Mouse (Mus musculus): ENCODE measurements around the gene Pop7. TPM values are rescaled to one million over a fixed set of nuclear protein-coding genes. Genes with fewer than 3 reads are reported as not detected.

Pop7 gene
- polyA plus RNA-seq (2021) = 43.2 TPM

GRCm38 (mm10) chr5:137501709-137502666, at the start of gene Pop7:
TSS of gene Pop7 (minus strand) at chr5:137502518.
- ChIA-PET CTCF (interaction anchor here (0.7 to 4.6 kb wide), 32 partner anchors 9 to 385 kb away, joined by 3 to 30 read pairs (median 4); partner anchors contain the start of genes Gigyf1, Pcolce and Srrt), POLR2A (interaction anchor here (0.6 to 2.0 kb wide), 11 partner anchors 8 to 167 kb away, joined by 3 to 6 read pairs (median 3); no protein-coding TSS in a partner anchor)
- TF ChIP-seq CTCF (IDR thresholded peaks at IDR 0.05) = no peak
- in situ Hi-C loops (cut with MboI; ENCODE audit: low pct_unique_long_range_greater_than_20kb) = loop anchor here (5.0 kb wide), 1 partner anchor 165 kb away; no protein-coding TSS in a partner anchor
- H3K27me3 ChIP-seq = no peaks in the 10 kb centered on the region
- DNase-seq (ENCODE audit: low read depth, low spot score) (peak; percentile 100), ATAC-seq (peak; percentile 89)

DNA sequence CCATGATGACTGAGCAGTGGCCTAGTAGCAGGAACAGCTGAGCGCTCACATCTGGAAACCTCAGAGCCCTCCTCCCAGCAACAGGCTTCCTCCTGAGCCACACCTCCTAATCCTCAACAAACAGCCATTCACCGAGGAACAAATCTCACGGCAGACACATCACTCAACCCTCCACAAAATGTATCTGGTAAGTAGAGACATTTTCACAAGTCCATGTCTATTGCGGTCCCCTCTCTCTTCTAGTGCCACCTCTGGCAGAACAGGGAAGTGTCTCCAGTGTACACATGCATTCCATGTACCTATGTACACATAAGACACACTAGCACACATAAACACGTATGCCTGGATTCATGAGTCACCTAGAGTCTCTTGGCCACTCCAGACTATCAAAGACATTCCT, 48.8 kb upstream of the Pop7 start:
- DNase-seq (ENCODE audit: low read depth, low spot score) = no peak
- in situ Hi-C loops (cut with MboI; ENCODE audit: low pct_unique_long_range_greater_than_20kb) = loop anchor here (25.0 kb wide), 1 partner anchor 739 kb away; no protein-coding TSS in a partner anchor
- POLR2A ChIA-PET = no interaction called here
- H3K27me3 ChIP-seq = peaks cover 50% of the 10 kb centered on the region
- CTCF ChIA-PET = no interaction called here
- TF ChIP-seq CTCF (IDR thresholded peaks at IDR 0.05) = no peak
- no peak for ATAC-seq

GRCm38 (mm10) chr5:137549840-137550239, 47.5 kb upstream of the Pop7 start:
- TF ChIP-seq CTCF (IDR thresholded peaks at IDR 0.05) = no peak
- ATAC-seq (no peak), DNase-seq (ENCODE audit: low read depth, low spot score) (no peak)
- H3K27me3 ChIP-seq = peaks cover 40% of the 10 kb centered on the region
- in situ Hi-C loops (cut with MboI; ENCODE audit: low pct_unique_long_range_greater_than_20kb) = loop anchor here (25.0 kb wide), 1 partner anchor 738 kb away; no protein-coding TSS in a partner anchor
- ChIA-PET CTCF (interaction anchor here (1.3 kb wide), 2 partner anchors 15 to 47 kb away, joined by 3 read pairs; partner anchors contain the start of gene Pop7), POLR2A (no interaction called here)

- ChIA-PET CTCF (interaction anchor here (1.0 kb wide), 1 partner anchor 9 kb away, joined by 4 read pairs; no protein-coding TSS in a partner anchor), POLR2A (interaction anchor here (0.7 kb wide), 1 partner anchor 13 kb away, joined by 5 read pairs; no protein-coding TSS in a partner anchor)
- peaks cover 9% of the 10 kb centered on the region for H3K27me3 ChIP-seq
- in situ Hi-C loops (cut with MboI; ENCODE audit: low pct_unique_long_range_greater_than_20kb) = no loop called here
- DNase-seq (ENCODE audit: low read depth, low spot score) = no peak
- TF ChIP-seq CTCF (IDR thresholded peaks at IDR 0.05) = no peak
- ATAC-seq = no peak
Observed at GRCm38 (mm10) chr5:137545596-137545995, 43.3 kb upstream of the Pop7 start.

DNA sequence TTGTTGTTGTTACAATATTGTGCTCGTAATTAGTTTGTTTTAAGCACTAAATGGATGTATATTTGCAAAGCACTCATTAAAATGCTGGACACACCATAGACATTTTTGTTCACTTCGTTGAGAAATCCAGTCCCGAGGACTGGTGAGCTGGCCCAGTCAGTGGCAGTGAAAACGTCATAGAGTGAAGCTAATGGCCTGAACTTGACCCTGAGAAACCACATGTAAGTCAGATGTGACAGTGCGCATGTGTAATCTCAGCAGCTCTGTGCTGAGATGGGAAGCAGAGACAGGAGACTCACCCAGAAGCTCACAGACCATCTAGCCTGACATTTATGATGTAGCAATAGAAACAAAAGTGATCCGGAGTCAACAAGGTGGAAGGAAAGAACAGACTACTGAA, 42.6 kb upstream of the Pop7 start:
- ChIA-PET POLR2A (no interaction called here), CTCF (interaction anchor here (1.0 kb wide), 1 partner anchor 8 kb away, joined by 4 read pairs; no protein-coding TSS in a partner anchor)
- ATAC-seq = no peak
- in situ Hi-C loops (cut with MboI; ENCODE audit: low pct_unique_long_range_greater_than_20kb) = no loop called here
- H3K27me3 ChIP-seq = peaks cover 9% of the 10 kb centered on the region
- no peak for DNase-seq (ENCODE audit: low read depth, low spot score)
- no peak for TF ChIP-seq CTCF (IDR thresholded peaks at IDR 0.05)

- no peaks in the 10 kb centered on the region for H3K27me3 ChIP-seq
- ChIA-PET CTCF (interaction anchor here (1.1 to 1.4 kb wide), 2 partner anchors 14 to 24 kb away, joined by 3 to 4 read pairs; partner anchors contain the start of gene Gigyf1), POLR2A (no interaction called here)
- TF ChIP-seq CTCF (IDR thresholded peaks at IDR 0.05) = no peak
- no peak for DNase-seq (ENCODE audit: low read depth, low spot score)
- no peak for ATAC-seq
- in situ Hi-C loops (cut with MboI; ENCODE audit: low pct_unique_long_range_greater_than_20kb) = no loop called here
Observed at GRCm38 (mm10) chr5:137541768-137542540, 39.6 kb upstream of the Pop7 start.

DNA sequence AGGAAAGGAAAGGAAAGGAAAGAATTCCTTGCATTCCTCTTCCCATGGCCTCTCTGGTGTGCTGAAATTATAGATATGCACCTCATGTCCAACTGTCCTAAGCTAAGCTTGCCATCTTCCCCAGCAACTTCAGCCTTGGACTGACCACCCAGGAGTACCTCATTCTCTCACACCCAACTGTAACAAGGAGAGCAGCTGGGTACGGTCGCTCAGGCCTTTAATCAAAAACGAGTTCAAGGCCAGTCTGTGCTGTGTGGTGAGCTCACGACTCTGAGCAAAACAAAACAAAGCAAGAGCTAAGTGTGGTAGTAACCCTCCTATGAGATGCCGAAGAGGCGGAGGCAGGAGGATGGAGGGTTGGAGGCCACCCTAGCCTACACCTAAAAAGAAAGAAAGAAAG, 38.7 kb upstream of the Pop7 start:
- in situ Hi-C loops (cut with MboI; ENCODE audit: low pct_unique_long_range_greater_than_20kb) = no loop called here
- ChIA-PET POLR2A (interaction anchor here (0.6 kb wide), 1 partner anchor 16 kb away, joined by 5 read pairs; no protein-coding TSS in a partner anchor), CTCF (interaction anchor here (1.1 to 1.4 kb wide), 2 partner anchors 23 to 24 kb away, joined by 3 to 4 read pairs; partner anchors contain the start of gene Gigyf1)
- no peaks in the 10 kb centered on the region for H3K27me3 ChIP-seq
- DNase-seq (ENCODE audit: low read depth, low spot score) (no peak), ATAC-seq (no peak)
- no peak for TF ChIP-seq CTCF (IDR thresholded peaks at IDR 0.05)

DNA sequence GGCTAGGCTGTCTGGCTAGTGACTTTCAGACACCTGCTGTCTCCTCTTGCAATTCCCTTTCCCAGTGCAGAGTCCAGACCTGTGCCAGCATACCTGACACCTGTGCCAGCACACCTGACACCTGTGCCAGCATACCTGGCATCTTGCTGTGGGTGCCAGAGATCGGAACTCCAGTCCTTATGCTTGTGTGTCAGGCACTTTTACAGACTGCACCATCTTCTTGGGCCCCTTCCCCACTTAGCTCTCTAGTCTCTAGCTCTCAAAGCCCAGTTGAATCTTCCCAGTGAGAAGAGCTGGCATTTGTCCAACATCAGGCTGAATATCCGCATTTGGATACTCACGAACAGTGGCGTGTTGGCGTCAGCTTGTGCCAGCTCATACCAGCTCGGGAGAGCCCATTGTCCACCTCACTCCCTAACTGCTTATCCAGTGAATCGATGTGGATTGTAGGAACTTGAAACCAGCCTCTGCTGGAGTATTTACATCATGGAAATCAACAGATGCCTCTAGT, 37.0 kb upstream of the Pop7 start:
- ATAC-seq = no peak
- in situ Hi-C loops (cut with MboI; ENCODE audit: low pct_unique_long_range_greater_than_20kb) = no loop called here
- ChIA-PET POLR2A (interaction anchor here (0.6 to 0.7 kb wide), 2 partner anchors 10 to 39 kb away, joined by 4 to 5 read pairs; no protein-coding TSS in a partner anchor), CTCF (no interaction called here)
- no peaks in the 10 kb centered on the region for H3K27me3 ChIP-seq
- no peak for DNase-seq (ENCODE audit: low read depth, low spot score)
- TF ChIP-seq CTCF (IDR thresholded peaks at IDR 0.05) = no peak

DNA sequence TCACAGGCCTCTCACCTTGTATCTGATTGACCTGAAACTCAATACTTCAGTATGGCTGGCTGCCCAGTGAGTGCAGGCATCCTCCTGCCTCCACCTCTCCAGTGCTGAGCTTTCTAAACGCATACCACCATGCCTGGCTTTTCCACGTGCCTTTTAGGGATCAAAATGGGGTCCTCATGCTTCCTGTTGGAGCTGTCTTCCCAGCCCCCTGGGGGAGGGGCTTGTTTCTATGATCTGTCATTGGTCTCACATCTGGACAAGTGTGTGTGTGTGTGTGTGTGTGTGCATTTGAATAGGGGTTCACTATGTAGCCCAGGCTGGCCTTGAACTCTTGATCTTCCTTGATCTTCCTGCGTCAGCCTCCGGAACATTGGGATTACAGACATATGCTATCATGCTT, 35.1 kb upstream of the Pop7 start:
- ChIA-PET CTCF (no interaction called here), POLR2A (interaction anchor here (0.6 kb wide), 1 partner anchor 8 kb away, joined by 6 read pairs; no protein-coding TSS in a partner anchor)
- ATAC-seq (no peak), DNase-seq (ENCODE audit: low read depth, low spot score) (no peak)
- TF ChIP-seq CTCF (IDR thresholded peaks at IDR 0.05) = no peak
- in situ Hi-C loops (cut with MboI; ENCODE audit: low pct_unique_long_range_greater_than_20kb) = no loop called here
- no peaks in the 10 kb centered on the region for H3K27me3 ChIP-seq

DNA sequence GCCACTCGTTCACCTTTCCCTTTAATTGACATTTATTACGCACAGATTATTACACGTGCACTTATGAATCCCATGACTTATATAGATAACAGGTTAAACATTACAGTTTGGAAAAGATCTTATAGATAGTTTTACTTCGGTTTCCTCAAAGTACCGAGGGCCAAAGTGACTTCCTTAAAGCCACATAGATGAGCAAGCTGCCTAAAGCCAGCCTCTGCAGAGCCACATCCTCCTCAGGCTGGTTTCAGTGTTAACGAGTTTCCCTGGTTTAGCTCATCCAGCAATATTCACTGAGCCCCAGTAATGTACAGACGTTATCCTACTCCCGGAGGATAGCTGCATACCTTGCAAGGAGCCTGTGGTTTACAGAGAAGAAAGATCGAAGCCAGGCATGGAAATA, 33.0 kb upstream of the Pop7 start:
- in situ Hi-C loops (cut with MboI; ENCODE audit: low pct_unique_long_range_greater_than_20kb) = no loop called here
- POLR2A ChIA-PET = no interaction called here
- no peaks in the 10 kb centered on the region for H3K27me3 ChIP-seq

More for the DNA sequence above, 33.0 kb upstream of the Pop7 start:
- CTCF ChIA-PET = interaction anchor here (0.6 kb wide), 1 partner anchor 33 kb away, joined by 3 read pairs; the partner anchor contains the start of gene Pop7
- ATAC-seq (no peak), DNase-seq (ENCODE audit: low read depth, low spot score) (no peak)
- TF ChIP-seq CTCF (IDR thresholded peaks at IDR 0.05) = no peak
